Mouse (Mus musculus) embryonic facial prominence, embryonic 15.5 days (tissue): Measurements from ENCODE around the gene Olfr435. TPM values are rescaled to one million over a fixed set of nuclear protein-coding genes. Genes with fewer than 3 reads are reported as not detected.
"Not testable (repeated sequence)": the region's sequence is repeated elsewhere in the genome, so short reads cannot be mapped to it uniquely, and the experiment has no call there.

Experiments used
- ATAC-seq: fragments of 200-750 bp; cut with Nextera tagmentation; 2 replicates; pipeline ENCODE4 v1.8.0; 2017; ENCODE audit warnings: low read depth, moderate TSS enrichment; ENCODE audit not compliant: insufficient number of reproducible peaks, low FRiP score, low TSS enrichment
- H3K27ac ChIP-seq: fragments of 300-500 bp; sonication (generic); replicated peaks from 2 replicates; pipeline ENCODE4 v1.5.1; 2015; ENCODE audit warnings: mild to moderate bottlenecking, inconsistent platforms
- H3K27me3 ChIP-seq: fragments of 300-500 bp; sonication (generic); 2 replicates; pipeline ENCODE4 v1.6.1; 2015; ENCODE audit warnings: inconsistent platforms
- H3K36me3 ChIP-seq: fragments of 300-500 bp; sonication (generic); 2 replicates; pipeline ENCODE4 v1.6.1; 2015; ENCODE audit warnings: mild to moderate bottlenecking, inconsistent platforms
- H3K4me1 ChIP-seq: fragments of 300-500 bp; sonication (generic); 2 replicates; pipeline ENCODE4 v1.6.1; 2015; ENCODE audit warnings: inconsistent platforms
- H3K4me2 ChIP-seq: fragments of 300-500 bp; sonication (generic); replicated peaks from 2 replicates; pipeline ENCODE4 v1.6.1; 2015; ENCODE audit warnings: mild to moderate bottlenecking, inconsistent platforms
- H3K4me3 ChIP-seq: fragments of 300-500 bp; sonication (generic); replicated peaks from 2 replicates; pipeline ENCODE4 v1.5.1; 2015; ENCODE audit warnings: mild to moderate bottlenecking, inconsistent platforms
- H3K9ac ChIP-seq: fragments of 300-500 bp; sonication (generic); 2 replicates; pipeline ENCODE4 v1.6.1; 2015; ENCODE audit warnings: inconsistent platforms
- H3K9me3 ChIP-seq: fragments of 300-500 bp; sonication (generic); replicated peaks from 2 replicates; pipeline ENCODE4 v1.6.1; 2016; ENCODE audit warnings: inconsistent platforms
- WGBS: fragments of 180-500 bp; shearing (Covaris S2); methylation state at CpG from one replicate; pipeline ENCODE4 v1.1.7; 2015; 5-methylcytosine and 5-hydroxymethylcytosine counted together
- polyA plus RNA-seq: library from polyadenylated mRNA; unstranded; fragments of >200 nt; fragmentation: Nextera tagmentation; extraction: Ambion mirVana; gene quantifications from 2 replicates; pipeline ENCODE4 v1.2.1, GENCODE M21; 2015

The Olfr435 gene
- polyA plus RNA-seq, result 0.07 and 0.11 TPM in 2 replicates

DNA sequence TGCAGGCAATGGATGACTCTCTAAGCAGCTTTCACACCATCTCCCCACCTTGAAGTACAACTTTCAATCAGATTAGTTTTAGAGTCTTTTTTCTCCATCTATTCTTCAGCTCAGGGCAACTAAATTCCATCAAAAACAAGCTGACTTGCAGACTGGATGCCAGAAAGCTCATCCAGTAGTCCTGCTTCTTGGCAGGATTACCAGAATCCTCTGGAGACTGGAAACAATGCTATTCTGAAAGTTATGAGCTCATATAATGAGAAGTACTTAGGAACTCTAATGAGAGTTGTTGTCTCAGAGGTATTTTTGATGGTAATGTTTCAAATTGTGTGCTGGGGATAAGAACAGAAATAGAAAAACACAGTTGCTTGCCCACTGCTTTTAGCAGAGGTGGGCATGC is at the start of gene Olfr435:
Olfr435 (plus strand) TSS at position 366 of the 400 bp plus-strand sequence.
- no peak for ATAC-seq
- Histone ChIP-seq H3K36me3 (no peaks in the 10 kb centered on the region), H3K4me1 (no peaks in the 10 kb centered on the region), H3K27ac (no peak within 1 kb of the TSS), H3K4me3 (no peak within 1 kb of the TSS), H3K9me3 (no peaks in the 10 kb centered on the region), H3K27me3 (no peaks in the 10 kb centered on the region), H3K4me2 (no peak within 1 kb of the TSS), H3K9ac (no peak within 1 kb of the TSS)

DNA sequence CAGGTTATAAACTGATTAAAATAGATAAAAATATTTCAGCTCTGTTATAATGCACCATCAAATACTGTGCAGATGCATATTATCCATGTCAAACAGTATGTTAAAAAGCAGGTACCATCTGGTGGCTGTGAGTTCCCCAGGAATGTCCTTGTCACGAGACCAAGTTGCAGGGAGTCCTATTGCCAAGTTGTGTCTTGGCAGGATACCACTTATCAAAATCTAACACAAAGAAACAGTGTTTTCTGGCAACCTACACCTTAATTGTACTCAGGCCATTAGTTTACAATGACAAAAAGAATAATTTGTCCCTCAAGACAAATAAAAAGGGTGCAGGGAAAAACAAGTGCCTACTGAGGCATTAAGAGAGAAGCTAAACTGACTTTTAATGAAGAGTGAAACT is 37.4 kb upstream of the Olfr435 start:
- H3K27ac ChIP-seq, result no peak overlapping the region
- no peaks in the 10 kb centered on the region for H3K4me1 ChIP-seq
- no peaks in the 10 kb centered on the region for H3K27me3 ChIP-seq
- H3K4me2 ChIP-seq, result no peak overlapping the region
- 55% methylated on average over 1 of the region's 1 CpGs for WGBS
- no peaks in the 10 kb centered on the region for H3K36me3 ChIP-seq
- no peak for ATAC-seq
- H3K9me3 ChIP-seq, result no peaks in the 10 kb centered on the region
- H3K4me3 ChIP-seq, result no peak overlapping the region
- no peak overlapping the region for H3K9ac ChIP-seq

DNA sequence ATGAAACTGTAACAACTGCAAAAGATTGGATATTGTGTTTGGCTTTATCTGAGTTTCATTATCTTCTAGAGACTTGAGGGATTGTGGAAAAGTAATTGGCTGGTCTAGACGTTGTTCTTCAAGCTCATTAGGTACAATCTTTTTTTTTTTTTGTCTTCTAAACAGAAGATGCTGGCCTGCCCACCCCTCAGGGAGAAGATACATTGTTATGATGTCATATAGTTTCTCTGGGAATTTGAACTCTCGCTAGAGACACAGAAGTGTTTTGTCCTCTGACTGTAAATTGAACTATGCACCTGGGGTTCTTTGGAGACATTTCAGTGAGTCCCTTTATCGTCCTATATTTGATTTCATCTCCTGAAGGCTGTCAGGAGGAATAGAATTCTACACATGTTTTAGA is 34.0 kb upstream of the Olfr435 start, which contains the start of gene Olfr437:
Olfr437 (plus strand) TSS at position 301 of the 400 bp plus-strand sequence.
- no peaks in the 10 kb centered on the region for H3K27me3 ChIP-seq
- H3K27ac ChIP-seq, result no peak within 1 kb of the TSS
- H3K36me3 ChIP-seq, result no peaks in the 10 kb centered on the region
- H3K4me1 ChIP-seq, result no peaks in the 10 kb centered on the region
- H3K4me3 ChIP-seq, result no peak within 1 kb of the TSS
- no peak within 1 kb of the TSS for H3K9ac ChIP-seq
- no peak for ATAC-seq
- 58% methylated on average over 3 of the region's 3 CpGs for WGBS
- no peaks in the 10 kb centered on the region for H3K9me3 ChIP-seq
- H3K4me2 ChIP-seq, result no peak within 1 kb of the TSS

DNA sequence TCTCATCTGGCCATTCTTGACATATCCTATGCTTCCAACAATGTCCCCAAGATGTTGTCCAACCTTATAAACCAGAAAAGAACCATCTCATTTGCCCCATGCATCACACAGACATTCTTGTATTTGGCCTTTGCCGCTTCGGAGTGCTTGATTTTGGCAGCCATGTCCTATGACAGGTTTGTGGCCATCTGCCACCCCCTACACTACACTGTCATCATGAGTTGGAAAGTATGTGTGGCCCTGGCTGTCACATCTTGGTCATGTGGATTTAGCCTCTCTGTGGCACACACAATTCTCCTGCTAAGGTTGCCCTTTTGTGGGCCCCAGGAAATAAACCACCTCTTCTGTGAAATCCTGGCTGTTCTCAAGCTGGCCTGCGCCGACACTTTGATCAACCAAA is 29.7 kb upstream of the Olfr435 start:
- Histone ChIP-seq H3K4me2 (no peak overlapping the region), H3K4me1 (no peaks in the 10 kb centered on the region), H3K9ac (no peak overlapping the region), H3K36me3 (no peaks in the 10 kb centered on the region), H3K4me3 (no peak overlapping the region), H3K27ac (no peak overlapping the region), H3K9me3 (no peaks in the 10 kb centered on the region), H3K27me3 (no peaks in the 10 kb centered on the region)
- no peak for ATAC-seq
- 94% methylated on average over 4 of the region's 4 CpGs for WGBS

DNA sequence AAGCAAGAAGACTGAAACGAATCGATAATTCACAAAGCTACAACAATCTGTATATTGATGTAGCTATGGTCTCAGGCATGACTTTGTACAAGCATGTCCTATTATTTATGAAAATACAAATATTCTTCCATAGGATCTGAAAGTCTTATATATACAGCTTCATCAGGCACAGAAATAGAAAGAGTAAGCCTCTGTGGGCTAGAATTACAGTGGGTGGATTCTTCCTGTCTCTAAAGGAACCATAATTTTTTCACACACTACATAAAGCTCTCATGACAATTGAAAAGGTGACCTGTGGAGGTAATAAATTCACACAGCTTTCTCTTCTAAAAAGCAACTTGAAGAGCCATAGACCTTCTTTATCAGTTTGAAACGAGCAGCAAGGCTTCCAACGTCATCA is 25.1 kb upstream of the Olfr435 start, which contains the start of gene Olfr13:
Olfr13 (plus strand) TSS at position 301 of the 400 bp plus-strand sequence.
- Histone ChIP-seq H3K9ac (no peak within 1 kb of the TSS), H3K4me3 (no peak within 1 kb of the TSS), H3K27ac (no peak within 1 kb of the TSS)

DNA sequence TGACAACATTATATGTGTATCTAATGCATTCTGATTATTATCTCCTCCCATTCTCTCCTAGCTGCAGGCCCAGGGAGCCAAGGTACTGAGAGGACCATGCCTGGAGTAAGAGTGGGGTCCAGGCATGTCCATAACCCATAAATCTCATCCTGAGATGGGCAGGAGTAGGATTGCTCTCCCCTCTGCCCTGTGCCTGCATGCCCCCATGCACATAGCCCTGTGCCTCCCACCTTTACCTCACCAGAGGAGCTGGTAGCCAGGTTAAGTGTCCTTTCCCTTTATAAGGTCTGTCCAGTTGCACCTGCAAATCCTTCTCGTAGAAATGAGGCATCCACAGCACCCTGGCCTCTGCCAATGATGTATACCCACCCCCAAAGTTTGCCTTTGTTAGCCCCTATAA is 18.8 kb upstream of the Olfr435 start:
- Histone ChIP-seq H3K4me2 (no peak overlapping the region), H3K9ac (no peak overlapping the region), H3K4me3 (no peak overlapping the region), H3K36me3 (no peaks in the 10 kb centered on the region), H3K9me3 (no peaks in the 10 kb centered on the region), H3K27ac (no peak overlapping the region), H3K27me3 (no peaks in the 10 kb centered on the region), H3K4me1 (no peaks in the 10 kb centered on the region)
- ATAC-seq, result no peak
- 74% methylated on average over 1 of the region's 1 CpGs for WGBS

More for the DNA sequence above, 25.1 kb upstream of the Olfr435 start, which contains the start of gene Olfr13:
- Histone ChIP-seq H3K27me3 (no peaks in the 10 kb centered on the region), H3K4me1 (no peaks in the 10 kb centered on the region), H3K9me3 (no peaks in the 10 kb centered on the region), H3K36me3 (no peaks in the 10 kb centered on the region), H3K4me2 (no peak within 1 kb of the TSS)
- WGBS, result 77% methylated on average over 4 of the region's 4 CpGs
- no peak for ATAC-seq

DNA sequence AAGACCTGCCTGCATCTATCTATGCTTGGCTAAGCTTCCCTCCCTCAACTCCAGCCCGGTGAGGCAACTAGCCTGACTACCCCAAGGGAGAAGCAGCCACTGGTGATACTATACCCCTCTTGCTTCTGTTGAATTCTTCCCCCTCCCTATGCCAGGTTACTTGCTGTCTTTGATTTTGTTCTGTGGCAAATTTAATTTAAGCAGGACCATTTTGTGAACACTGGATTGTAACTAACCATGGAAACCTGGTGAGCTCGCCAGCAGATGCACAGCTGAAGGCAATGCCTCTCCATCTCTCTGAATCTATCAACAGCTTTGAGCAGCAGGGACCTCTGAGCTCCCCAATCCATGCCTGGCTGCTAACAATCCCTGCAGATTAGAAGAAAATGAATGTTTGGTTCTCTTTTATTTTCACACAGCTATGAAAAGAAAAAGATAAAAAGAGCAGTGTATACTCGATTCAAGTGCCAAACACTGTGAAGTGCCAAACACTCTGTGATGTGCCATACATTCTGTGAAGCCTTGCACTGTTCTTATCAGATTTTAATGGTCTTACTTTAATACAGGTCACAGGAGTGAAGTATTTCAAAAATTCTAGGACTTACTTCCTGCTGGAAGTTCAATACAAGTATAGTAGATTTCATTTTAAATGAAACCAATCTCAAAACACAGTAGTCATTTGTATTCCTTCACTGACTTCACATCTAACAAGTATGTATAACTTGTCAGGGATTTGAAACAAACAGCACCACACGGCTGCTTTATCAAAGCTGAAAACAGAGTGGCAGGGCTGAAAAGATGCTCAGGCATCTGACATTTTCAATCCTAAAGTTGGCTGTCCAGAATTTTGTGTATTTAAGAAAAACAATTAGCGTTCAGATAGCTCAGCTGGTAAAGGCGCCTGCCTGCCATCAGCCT is 18.1 kb upstream of the Olfr435 start:
- Histone ChIP-seq H3K36me3 (no peaks in the 10 kb centered on the region), H3K27me3 (no peaks in the 10 kb centered on the region), H3K4me2 (no peak overlapping the region), H3K4me1 (no peaks in the 10 kb centered on the region), H3K9me3 (no peaks in the 10 kb centered on the region), H3K27ac (no peak overlapping the region), H3K9ac (no peak overlapping the region), H3K4me3 (no peak overlapping the region)
- no peak for ATAC-seq
- 60% methylated on average over 6 of the region's 6 CpGs for WGBS

DNA sequence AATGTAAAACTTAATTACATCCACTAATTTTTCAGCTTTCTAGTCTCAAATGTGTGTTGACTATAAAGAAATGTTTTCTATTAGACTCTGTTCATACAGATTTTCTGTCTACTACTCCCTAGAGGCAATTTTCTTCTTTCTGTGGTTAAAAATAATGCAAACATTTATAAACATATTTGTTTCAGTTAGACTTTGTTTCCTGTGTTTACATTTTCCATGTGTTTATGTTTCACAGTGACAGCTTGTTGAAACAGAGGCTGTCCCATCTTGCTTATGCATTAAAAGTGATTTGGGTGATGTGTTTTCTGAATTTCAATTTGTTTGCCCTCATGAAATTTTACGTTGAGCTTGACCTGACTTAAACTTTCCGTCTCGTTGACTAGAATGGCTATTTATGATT is 6.0 kb upstream of the Olfr435 start:
- Histone ChIP-seq H3K27me3 (no peaks in the 10 kb centered on the region), H3K4me3 (no peak overlapping the region), H3K4me1 (no peaks in the 10 kb centered on the region), H3K36me3 (no peaks in the 10 kb centered on the region), H3K4me2 (no peak overlapping the region), H3K9ac (no peak overlapping the region), H3K27ac (no peak overlapping the region), H3K9me3 (no peaks in the 10 kb centered on the region)
- 39% methylated on average over 3 of the region's 3 CpGs for WGBS
- ATAC-seq, result no peak

DNA sequence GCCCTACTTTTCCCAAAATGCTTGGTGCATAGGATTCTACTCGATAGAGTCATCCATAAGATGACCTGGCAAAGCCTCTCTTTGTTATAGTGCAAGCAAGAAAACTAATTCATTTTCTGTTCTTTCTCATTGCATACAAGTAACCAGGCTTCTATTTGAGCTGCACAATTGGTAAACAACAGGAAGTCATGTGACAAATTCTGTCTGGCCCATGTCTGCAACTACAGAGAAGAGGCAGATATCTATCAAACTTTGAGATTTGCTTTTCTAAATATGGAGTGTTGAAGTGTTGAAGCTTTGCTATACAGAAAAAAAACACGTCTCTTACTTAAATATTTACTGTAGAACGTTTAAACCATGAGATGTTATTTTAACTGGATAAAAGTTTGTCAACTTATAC is 1.1 kb downstream of the Olfr435 start:
- H3K4me1 ChIP-seq, result no peaks in the 10 kb centered on the region
- H3K27me3 ChIP-seq, result no peaks in the 10 kb centered on the region
- no peak overlapping the region for H3K4me3 ChIP-seq
- no peaks in the 10 kb centered on the region for H3K36me3 ChIP-seq
- no peak overlapping the region for H3K4me2 ChIP-seq
- no peak overlapping the region for H3K27ac ChIP-seq
- H3K9ac ChIP-seq, result no peak overlapping the region
- 64% methylated on average over 3 of the region's 3 CpGs for WGBS
- ATAC-seq, result no peak
- no peaks in the 10 kb centered on the region for H3K9me3 ChIP-seq

DNA sequence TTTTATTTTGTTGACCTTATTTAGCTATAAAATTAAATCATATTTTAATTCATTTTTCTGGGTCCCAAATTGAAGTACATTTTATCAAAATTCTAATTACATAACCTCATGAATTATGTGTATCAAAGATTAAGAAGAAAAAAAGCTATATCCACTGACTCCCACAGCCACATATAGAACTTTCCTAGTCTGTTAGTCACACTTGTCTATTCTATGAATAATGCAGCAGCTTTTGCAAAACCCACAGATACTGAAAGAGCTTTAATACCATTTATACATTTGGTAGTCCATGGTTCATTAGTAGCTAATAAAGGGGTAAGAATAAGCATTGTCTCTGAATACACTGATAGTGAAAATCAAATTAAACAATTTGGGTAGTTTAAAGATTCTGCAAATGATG is 5.8 kb downstream of the Olfr435 start:
- Histone ChIP-seq H3K27ac (no peak overlapping the region), H3K4me2 (no peak overlapping the region)
- no peak for ATAC-seq

DNA sequence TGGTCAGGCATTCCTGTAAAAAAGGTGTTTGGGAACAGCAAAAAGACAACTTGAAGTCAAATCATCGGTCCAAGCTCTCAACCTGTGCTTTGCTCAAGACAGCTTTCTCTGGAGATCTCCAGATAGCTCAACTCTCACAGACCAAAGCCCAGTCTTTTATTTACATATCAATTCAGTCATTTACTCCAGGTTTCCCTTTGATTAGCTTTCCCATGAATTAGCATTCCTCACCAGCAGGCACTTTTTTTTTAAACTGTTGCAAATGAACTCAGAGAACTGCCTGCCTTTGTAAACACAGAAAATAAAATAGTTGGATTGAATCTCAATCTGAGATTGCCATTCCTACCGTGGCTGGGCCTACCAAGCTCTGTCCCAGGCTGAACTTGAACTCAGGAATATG is 8.4 kb downstream of the Olfr435 start:
- Histone ChIP-seq H3K9ac (no peak overlapping the region), H3K4me3 (no peak overlapping the region), H3K36me3 (no peaks in the 10 kb centered on the region), H3K27ac (no peak overlapping the region), H3K27me3 (no peaks in the 10 kb centered on the region), H3K9me3 (no peaks in the 10 kb centered on the region), H3K4me1 (no peaks in the 10 kb centered on the region), H3K4me2 (no peak overlapping the region)
- 41% methylated on average over 2 of the region's 2 CpGs for WGBS
- ATAC-seq, result no peak

More for the DNA sequence above, 5.8 kb downstream of the Olfr435 start:
- no peaks in the 10 kb centered on the region for H3K4me1 ChIP-seq
- no peaks in the 10 kb centered on the region for H3K27me3 ChIP-seq
- H3K9ac ChIP-seq, result no peak overlapping the region
- H3K9me3 ChIP-seq, result no peaks in the 10 kb centered on the region
- no peaks in the 10 kb centered on the region for H3K36me3 ChIP-seq
- no peak overlapping the region for H3K4me3 ChIP-seq

DNA sequence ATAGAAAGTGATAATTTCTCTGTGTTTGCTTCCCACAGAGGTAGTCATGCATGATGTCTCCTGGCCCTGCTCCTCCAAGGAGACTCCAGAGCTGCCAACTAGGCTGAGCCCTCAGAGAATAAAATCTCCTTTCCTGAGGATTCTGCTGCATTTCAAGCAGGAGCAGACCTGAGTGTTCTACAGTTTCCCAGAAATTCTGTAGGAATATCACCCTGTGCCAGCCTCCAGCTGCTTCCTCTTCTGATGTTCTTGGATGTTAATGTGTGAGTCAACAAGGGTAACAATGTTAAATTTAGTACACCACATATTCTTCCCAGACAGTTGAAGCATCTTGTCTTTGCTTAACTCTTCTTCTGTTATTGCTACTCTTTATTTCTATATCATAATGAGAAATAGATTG is 15.9 kb downstream of the Olfr435 start, which contains the start of gene Olfr434:
Olfr434 (plus strand) TSS at position 149 of the 400 bp plus-strand sequence.
- not testable (repeated sequence) for H3K4me1 ChIP-seq, H3K27ac ChIP-seq, ATAC-seq, H3K4me3 ChIP-seq, H3K27me3 ChIP-seq, H3K9ac ChIP-seq, H3K9me3 ChIP-seq, H3K36me3 ChIP-seq, H3K4me2 ChIP-seq
